Mouse (Mus musculus) ES-E14 (cell line): Measurements from ENCODE around the gene Idi2.
"Not testable (repeated sequence)": the region's sequence is repeated elsewhere in the genome, so short reads cannot be mapped to it uniquely, and the experiment has no call there.

Experiments used
- CHD2 ChIP-seq: IDR thresholded peaks from 2 replicates; pipeline ENCODE4 v1.6.1; 2014; ENCODE audit warnings: mild to moderate bottlenecking, low read depth, low read length, inconsistent platforms
- HCFC1 ChIP-seq: IDR thresholded peaks from 2 replicates; pipeline ENCODE4 v1.6.1; 2012; ENCODE audit warnings: low read length, inconsistent platforms, borderline replicate concordance; ENCODE audit not compliant: insufficient read depth
- MAFK ChIP-seq: IDR thresholded peaks from 2 replicates; pipeline ENCODE4 v1.6.1; 2014; ENCODE audit warnings: mild to moderate bottlenecking, low read depth, low read length, inconsistent platforms; ENCODE audit not compliant: insufficient read depth
- ZC3H11A ChIP-seq: IDR thresholded peaks from 2 replicates; pipeline ENCODE4 v1.6.1; 2012; ENCODE audit warnings: low read depth, mild to moderate bottlenecking, inconsistent platforms, low read length, borderline replicate concordance
- ZNF384 ChIP-seq: IDR thresholded peaks from 2 replicates; pipeline ENCODE4 v1.6.1; 2012; ENCODE audit warnings: low read depth, low read length, inconsistent platforms

- not testable (repeated sequence) for TF ChIP-seq HCFC1, ZC3H11A, ZNF384, CHD2, MAFK
Measured at GRCm38 (mm10) chr13:8952563-8952962, at the start of gene Idi2.
